Mouse (Mus musculus) pancreas, adult 10 weeks (tissue): ENCODE measurements around the gene Rhox7b. TPM values are rescaled to one million over a fixed set of nuclear protein-coding genes. Genes with fewer than 3 reads are reported as not detected.

ENCODE experiments used
- polyA plus RNA-seq: library from polyadenylated mRNA; stranded (reverse); fragments of 350-450 nt; fragmentation: Illumina TruSeq; extraction: RNeasy Lipid Tissue Mini Kit (QIAGEN cat#74804); gene quantifications from one replicate; pipeline ENCODE4 v1.2.3, GENCODE M21; 2015; ENCODE audit warnings: low read depth, low replicate concordance; ENCODE audit not compliant: insufficient read depth

Rhox7b gene
- polyA plus RNA-seq = not detected

GRCm38 (mm10) chrX:37897132-37897531 lies at the start of gene Rhox7b:
TSS of gene Rhox7b (minus strand) at chrX:37897232.

DNA sequence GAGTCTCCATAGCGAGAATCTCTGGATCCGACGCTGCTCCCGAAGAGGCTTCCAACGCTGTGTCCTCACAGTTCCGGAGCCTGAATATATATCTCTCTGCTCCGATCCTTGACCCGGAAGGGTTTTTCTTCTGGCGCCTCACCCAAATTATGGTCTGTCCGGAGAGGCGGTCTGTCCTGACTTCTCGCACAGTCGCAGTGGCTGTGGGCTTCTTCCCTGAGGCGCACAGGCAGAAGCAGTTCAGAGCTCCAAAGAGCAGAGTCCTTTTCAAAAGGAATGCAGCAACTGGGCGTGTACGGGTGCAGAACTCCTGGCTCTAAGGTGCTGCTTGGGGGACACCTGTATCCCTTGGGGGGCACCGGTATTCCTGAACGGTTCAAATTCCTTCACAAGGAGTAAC lies 4.6 kb upstream of the Rhox7b start, which contains the start of gene Rhox9:
Gene Rhox9, minus strand, starts transcription at position 101 of the 400 bp plus-strand sequence.

GRCm38 (mm10) chrX:37878844-37879243 lies 18.2 kb downstream of the Rhox7b start, which contains the start of gene Rhox8:
TSS of gene Rhox8 (minus strand) at chrX:37878944.

Other genes starting within 250 kb of the Rhox7b start
- gene Rhox4g, start 245.9 kb downstream of the Rhox7b start, polyA plus RNA-seq = not detected
- not detected for gene Rhox3h, start 228.5 kb downstream of the Rhox7b start, polyA plus RNA-seq
- gene Rhox2h, start 224.0 kb downstream of the Rhox7b start, polyA plus RNA-seq = not detected
- gene Rhox5, start 92.4 kb downstream of the Rhox7b start, polyA plus RNA-seq = not detected
- not detected for gene Rhox6, start 70.3 kb downstream of the Rhox7b start, polyA plus RNA-seq
- gene Rhox7a, start 65.5 kb downstream of the Rhox7b start, polyA plus RNA-seq = not detected
- gene Rhox8, start 18.3 kb downstream of the Rhox7b start, polyA plus RNA-seq = not detected
- gene Rhox9, start 4.5 kb upstream of the Rhox7b start, polyA plus RNA-seq = not detected
- not detected for gene Btg1-ps1, start 121.6 kb upstream of the Rhox7b start, polyA plus RNA-seq
- not detected for gene Btg1-ps2, start 145.9 kb upstream of the Rhox7b start, polyA plus RNA-seq
- gene Rhox10, start 169.2 kb upstream of the Rhox7b start, polyA plus RNA-seq = not detected
- not detected for gene Rhox11, start 187.9 kb upstream of the Rhox7b start, polyA plus RNA-seq
- gene Rhox12, start 213.7 kb upstream of the Rhox7b start, polyA plus RNA-seq = not detected
- not detected for gene Rhox13, start 224.0 kb upstream of the Rhox7b start, polyA plus RNA-seq